Mouse (Mus musculus) limb, embryonic 11.5 days (tissue): ENCODE measurements around the gene Gp1bb. TPM values are rescaled to one million over a fixed set of nuclear protein-coding genes. Genes with fewer than 3 reads are reported as not detected.
A peak's percentile ranks its signal among the peaks of the same experiment; 100 is the strongest.

Experiments
- ATAC-seq: fragments of 200-750 bp; cut with Nextera tagmentation; 2 replicates; pipeline ENCODE4 v1.8.0; 2017; ENCODE audit warnings: low read depth; ENCODE audit not compliant: insufficient number of reproducible peaks, low FRiP score, low TSS enrichment
- DNase-seq: peaks from one replicate; pipeline ENCODE4 v3.0.0-alpha.2; 2015; ENCODE audit warnings: low spot score
- H3K27ac ChIP-seq: fragments of 300-500 bp; sonication (generic); replicated peaks from 2 replicates; pipeline ENCODE4 v1.5.1; 2014; ENCODE audit warnings: low read depth, mild to moderate bottlenecking, low read length
- H3K27me3 ChIP-seq: fragments of 300-500 bp; sonication (generic); 2 replicates; pipeline ENCODE4 v1.6.1; 2014; ENCODE audit warnings: mild to moderate bottlenecking, low read length, mixed read lengths; ENCODE audit not compliant: control insufficient read depth, insufficient read depth
- H3K36me3 ChIP-seq: fragments of 300-500 bp; sonication (generic); 2 replicates; pipeline ENCODE4 v1.6.1; 2014; ENCODE audit warnings: mild to moderate bottlenecking, low read length, moderate library complexity, mixed read lengths; ENCODE audit not compliant: control insufficient read depth, insufficient read depth
- H3K4me1 ChIP-seq: fragments of 300-500 bp; sonication (generic); 2 replicates; pipeline ENCODE4 v1.6.1; 2014; ENCODE audit warnings: low read length, mixed read lengths; ENCODE audit not compliant: control insufficient read depth, insufficient read depth
- H3K4me2 ChIP-seq: fragments of 300-500 bp; sonication (generic); 2 replicates; pipeline ENCODE4 v1.6.1; 2014; ENCODE audit warnings: low read depth, mild to moderate bottlenecking, moderate library complexity; ENCODE audit not compliant: severe bottlenecking
- H3K4me3 ChIP-seq: fragments of 300-500 bp; sonication (generic); 2 replicates; pipeline ENCODE4 v1.5.1; 2014; ENCODE audit warnings: low read depth, low read length
- H3K9ac ChIP-seq: fragments of 300-500 bp; sonication (generic); 2 replicates; pipeline ENCODE4 v1.6.1; 2014; ENCODE audit warnings: mild to moderate bottlenecking, low read length
- H3K9me3 ChIP-seq: fragments of 300-500 bp; sonication (generic); 2 replicates; pipeline ENCODE4 v1.6.1; 2016; ENCODE audit warnings: low read length; ENCODE audit not compliant: control insufficient read depth
- WGBS: fragments of 180-500 bp; shearing (Covaris S2); extraction: QIAGEN DNeasy Blood & Tissue Kit; methylation state at CpG from one replicate; pipeline ENCODE4 v1.1.7; 2014; 5-methylcytosine and 5-hydroxymethylcytosine counted together
- polyA plus RNA-seq: library from polyadenylated mRNA; unstranded; fragments of >200 nt; fragmentation: Nextera tagmentation; extraction: Ambion mirVana; gene quantifications from 2 replicates; pipeline ENCODE4 v1.2.1, GENCODE M21; 2014

Gene Gp1bb
- polyA plus RNA-seq, 1 experiment from 2014 or later, result 4.5 TPM

- Histone ChIP-seq H3K4me1 (peaks cover 17% of the 10 kb centered on the region; the same call in 1 of the 2 replicates), H3K9me3 (no peaks in the 10 kb centered on the region), H3K4me2 (no peak overlapping the region), H3K4me3 (no peak overlapping the region), H3K9ac (no peak overlapping the region), H3K27me3 (peaks cover 15% of the 10 kb centered on the region), H3K27ac (no peak overlapping the region), H3K36me3 (no peaks in the 10 kb centered on the region)
- WGBS, result 74% methylated on average over 5 of the region's 5 CpGs
- no peak for DNase-seq
- ATAC-seq, result no peak
Measured at GRCm38 (mm10) chr16:18605705-18606104, 16.5 kb downstream of the Gp1bb start.

- 0 out of 2 replicates have a peak, but pooled peaks have one; percentile 3 for ATAC-seq
- H3K27me3 ChIP-seq, result peaks cover 9% of the 10 kb centered on the region
- no peaks in the 10 kb centered on the region for H3K36me3 ChIP-seq
- DNase-seq, result no peak
- H3K9me3 ChIP-seq, result no peaks in the 10 kb centered on the region
- H3K4me2 ChIP-seq, result no peak overlapping the region
- H3K4me3 ChIP-seq, result no peak overlapping the region
- H3K27ac ChIP-seq, result no peak overlapping the region
- 54% methylated on average over 8 of the region's 8 CpGs for WGBS
- peaks cover 17% of the 10 kb centered on the region; the same call in 1 of the 2 replicates for H3K4me1 ChIP-seq
- no peak overlapping the region for H3K9ac ChIP-seq
Measured at GRCm38 (mm10) chr16:18604267-18604701, 17.9 kb downstream of the Gp1bb start.

GRCm38 (mm10) chr16:18601447-18601846 lies 20.8 kb downstream of the Gp1bb start:
- Histone ChIP-seq H3K9ac (no peak overlapping the region), H3K4me1 (peaks cover 14% of the 10 kb centered on the region; the same call in 1 of the 2 replicates), H3K27me3 (no peaks in the 10 kb centered on the region; the same call in 1 of the 2 replicates), H3K27ac (0 out of 2 replicates have a peak overlapping the region, but pooled peaks have one; percentile 21), H3K4me3 (no peak overlapping the region), H3K36me3 (no peaks in the 10 kb centered on the region), H3K4me2 (no peak overlapping the region), H3K9me3 (no peaks in the 10 kb centered on the region)
- DNase-seq (no peak), ATAC-seq (no peak)
- WGBS, result 72% methylated on average over 7 of the region's 7 CpGs

GRCm38 (mm10) chr16:18598006-18598405 lies 24.2 kb downstream of the Gp1bb start:
- Histone ChIP-seq H3K9ac (no peak overlapping the region), H3K4me2 (no peak overlapping the region), H3K36me3 (no peaks in the 10 kb centered on the region), H3K4me1 (peaks cover 14% of the 10 kb centered on the region; the same call in 1 of the 2 replicates), H3K27ac (no peak overlapping the region), H3K4me3 (no peak overlapping the region), H3K27me3 (peaks cover 8% of the 10 kb centered on the region), H3K9me3 (no peaks in the 10 kb centered on the region)
- ATAC-seq (no peak), DNase-seq (no peak)
- WGBS, result 67% methylated on average over 3 of the region's 3 CpGs

GRCm38 (mm10) chr16:18596255-18596654 lies 25.9 kb downstream of the Gp1bb start:
- Histone ChIP-seq H3K9ac (no peak overlapping the region), H3K27ac (no peak overlapping the region), H3K27me3 (peaks cover 21% of the 10 kb centered on the region), H3K4me2 (no peak overlapping the region), H3K4me3 (no peak overlapping the region), H3K36me3 (no peaks in the 10 kb centered on the region), H3K9me3 (no peaks in the 10 kb centered on the region), H3K4me1 (peaks cover 7% of the 10 kb centered on the region)
- 33% methylated on average over 5 of the region's 5 CpGs for WGBS
- ATAC-seq (peak; percentile 4; the same call in 1 of the 2 replicates), DNase-seq (no peak)

- Histone ChIP-seq H3K27me3 (peaks cover 44% of the 10 kb centered on the region), H3K9ac (no peak overlapping the region), H3K27ac (no peak overlapping the region), H3K4me1 (peaks cover 13% of the 10 kb centered on the region; the same call in 1 of the 2 replicates), H3K4me3 (no peak overlapping the region), H3K4me2 (no peak overlapping the region), H3K36me3 (no peaks in the 10 kb centered on the region), H3K9me3 (no peaks in the 10 kb centered on the region)
- ATAC-seq (no peak), DNase-seq (no peak)
- 80% methylated on average over 2 of the region's 2 CpGs for WGBS
Measured at GRCm38 (mm10) chr16:18593930-18594329, 28.3 kb downstream of the Gp1bb start.

GRCm38 (mm10) chr16:18591047-18592018 lies 30.9 kb downstream of the Gp1bb start:
- Histone ChIP-seq H3K27ac (no peak overlapping the region), H3K36me3 (no peaks in the 10 kb centered on the region), H3K4me1 (peaks cover 28% of the 10 kb centered on the region), H3K27me3 (peaks cover 63% of the 10 kb centered on the region), H3K4me3 (peak overlapping the region; percentile 21), H3K9ac (peak overlapping the region; percentile 27), H3K9me3 (no peaks in the 10 kb centered on the region), H3K4me2 (peak overlapping the region; percentile 38)
- DNase-seq (peak; percentile 79), ATAC-seq (no peak)
- under 1% methylated on average over 59 of the region's 59 CpGs for WGBS

- no peak for ATAC-seq
- peak; percentile 67 for DNase-seq
- H3K9me3 ChIP-seq, result no peaks in the 10 kb centered on the region
- H3K4me1 ChIP-seq, result peaks cover 29% of the 10 kb centered on the region
- WGBS, result 1% methylated on average over 48 of the region's 48 CpGs
- H3K9ac ChIP-seq, result peak within 1 kb of the TSS; percentile 27
- H3K27ac ChIP-seq, result no peak within 1 kb of the TSS
- peak within 1 kb of the TSS; percentile 24 for H3K4me3 ChIP-seq
- H3K4me2 ChIP-seq, result peak within 1 kb of the TSS; percentile 38
- H3K36me3 ChIP-seq, result no peaks in the 10 kb centered on the region
- peaks cover 75% of the 10 kb centered on the region for H3K27me3 ChIP-seq
Measured at GRCm38 (mm10) chr16:18589804-18590790, 32.1 kb downstream of the Gp1bb start, which contains the start of gene Tbx1. Tbx1 (minus strand) TSS chr16:18590671.
